ENCODE assay signal across 18 mouse cellular contexts in the genomic region with DNA sequence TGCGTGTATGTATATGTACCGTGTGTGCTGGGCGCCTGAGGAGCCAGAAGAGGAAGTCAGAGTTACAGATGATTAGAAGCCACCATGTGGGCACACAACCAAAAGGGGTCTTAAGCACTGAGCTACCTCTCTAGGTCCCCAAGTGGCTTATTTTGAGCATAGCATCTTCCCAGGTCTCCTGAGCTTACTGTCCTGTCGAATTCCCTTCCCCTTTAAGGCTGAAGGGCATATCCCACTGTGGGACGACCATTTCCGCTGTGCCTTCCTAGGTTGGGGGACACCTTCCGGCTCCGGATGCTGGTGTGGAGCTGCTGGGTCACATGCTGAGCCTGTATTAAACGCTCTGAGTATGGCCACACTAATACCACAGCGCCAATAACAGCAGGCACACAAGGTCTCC. TPM values are rescaled to one million over a fixed set of nuclear protein-coding genes. Genes with fewer than 3 reads are reported as not detected.
"Had no signal": no experiment of that assay in that cellular context is flagged by ENCODE, and none has a peak within 500 bp of the region (broad histone marks: within the 10 kb centered on the region; RNA-seq: fewer than 3 reads in every experiment).

No protein-coding gene starts in this region.

- H3K27ac ChIP-seq: layer of hippocampus, adult 2 months; limb, embryonic 12.5 days; liver, embryonic 14.5 days; macrophage; midbrain, embryonic 10.5 days; neural tube, embryonic 13.5 days; stomach, postnatal 0 days had no signal

- DNase-seq: kidney, postnatal 10 days; kidney, postnatal 4 days; lung, adult 2 months; lung, postnatal 10 days; right cerebral cortex, adult 18-20 months; right cerebral cortex, postnatal 25 days; thymus, postnatal 4 days had no signal

- ATAC-seq: midbrain, embryonic 16.5 days had no signal

- H3K9ac ChIP-seq: limb, embryonic 12.5 days; liver, embryonic 14.5 days; neural tube, embryonic 13.5 days had no signal

- H3K4me3 ChIP-seq: layer of hippocampus, adult 2 months; limb, embryonic 12.5 days; midbrain, embryonic 10.5 days; neural tube, embryonic 13.5 days had no signal

- H3K4me2 ChIP-seq: limb, embryonic 12.5 days; neural tube, embryonic 13.5 days had no signal

- H3K36me3 ChIP-seq: limb, embryonic 12.5 days; midbrain, embryonic 10.5 days; neural tube, embryonic 13.5 days had no signal

- H3K9me3 ChIP-seq: limb, embryonic 12.5 days; midbrain, embryonic 10.5 days; neural tube, embryonic 13.5 days had no signal

RNA-seq across cellular contexts. Expression of gene Tmem235, which starts 34.1 kb away (rescaled TPM):
- total RNA-seq: layer of hippocampus, adult 2 months; left cerebral cortex, postnatal 36 days; liver, adult 2 months had no signal
- polyA plus RNA-seq: kidney, embryonic 14.5 days; limb, embryonic 12.5 days; liver, adult 2 months; liver, embryonic 14.5 days; lung, adult 2 months; macrophage; midbrain, embryonic 10.5 days; midbrain, embryonic 16.5 days; neural tube, embryonic 13.5 days; stomach, postnatal 0 days had no signal
